10 mouse cellular contexts compared by ENCODE assay signal in genomic region chr6:86879314-86879713, GRCm38 (mm10). TPM values are rescaled to one million over a fixed set of nuclear protein-coding genes. Genes with fewer than 3 reads are reported as not detected.
DNase-seq lines count a peak whose midpoint lies in the region; ATAC-seq and TF ChIP-seq lines count a peak whose summit lies in the region.
"Had no signal": no experiment of that assay in that cellular context is flagged by ENCODE, and none has a peak within 500 bp of the region (broad histone marks: within the 10 kb centered on the region; RNA-seq: fewer than 3 reads in every experiment).

No protein-coding gene starts in this region.

- H3K79me2 ChIP-seq in heart, adult 2 months (replicated peaks; ENCODE audit: control insufficient read depth, insufficient read depth, low read length), result peaks cover 3% of the 10 kb centered on the region

- H3K9me3 ChIP-seq in heart, embryonic 10.5 days, result no peaks in the 10 kb centered on the region
- H3K9me3 ChIP-seq in midbrain, embryonic 16.5 days (replicated peaks; ENCODE audit: control insufficient read depth, low read length, poor library complexity, severe bottlenecking), result no peaks in the 10 kb centered on the region
- H3K9me3 ChIP-seq: neural tube, embryonic 13.5 days had no signal

- TF ChIP-seq POLR2A in heart, adult 2 months (IDR thresholded peaks at IDR 0.05; ENCODE audit: insufficient read depth, low read depth, low read length), result no peak

- no peaks in the 10 kb centered on the region for H3K27me3 ChIP-seq in heart, adult 2 months (ENCODE audit: control insufficient read depth, insufficient read depth, low read length)
- no peaks in the 10 kb centered on the region for H3K27me3 ChIP-seq in heart, embryonic 10.5 days (ENCODE audit: insufficient read depth, poor library complexity, severe bottlenecking)
- no peaks in the 10 kb centered on the region for H3K27me3 ChIP-seq in midbrain, embryonic 16.5 days (ENCODE audit: control insufficient read depth, insufficient read depth, low read depth, low read length)
- H3K27me3 ChIP-seq: neural tube, embryonic 13.5 days had no signal

- H3K36me3 ChIP-seq in heart, adult 2 months (ENCODE audit: control insufficient read depth, insufficient read depth, low read length), result peaks cover 20% of the 10 kb centered on the region
- H3K36me3 ChIP-seq in heart, embryonic 10.5 days, result peaks cover 3% of the 10 kb centered on the region; the same call in 1 of the 2 replicates
- H3K36me3 ChIP-seq in midbrain, embryonic 16.5 days (ENCODE audit: control insufficient read depth, insufficient read depth, low read length), result no peaks in the 10 kb centered on the region
- H3K36me3 ChIP-seq: neural tube, embryonic 13.5 days had no signal

- no peak for TF ChIP-seq CTCF in heart, adult 2 months (IDR thresholded peaks at IDR 0.05)

- no peak overlapping the region for H3K9ac ChIP-seq in heart, adult 2 months (ENCODE audit: low read depth, low read length)
- no peak overlapping the region for H3K9ac ChIP-seq in midbrain, embryonic 16.5 days (ENCODE audit: low read depth, low read length)
- H3K9ac ChIP-seq: neural tube, embryonic 13.5 days had no signal

- peak in 1 of 2 experiments; percentile 33 for DNase-seq in heart, adult 2 months
- DNase-seq in heart, embryonic 10.5 days (ENCODE audit: low spot score), result no peak
- peak; percentile 61 for DNase-seq in Muller cell, postnatal 12 days (ENCODE audit: inconsistent ontology term)
- peak; percentile 83 for DNase-seq in cerebellum, adult 9-10 months
- peak; percentile 89 for DNase-seq in layer of hippocampus, adult 9-11 months
- no peak for DNase-seq in adrenal gland, postnatal 36 days

- H3K27ac ChIP-seq in heart, adult 2 months, result peak overlapping the region; percentile 49; the same call in 1 of the 2 replicates
- no peak overlapping the region for H3K27ac ChIP-seq in heart, embryonic 10.5 days
- no peak overlapping the region for H3K27ac ChIP-seq in midbrain, embryonic 16.5 days (ENCODE audit: low read length)
- H3K27ac ChIP-seq: neural tube, embryonic 13.5 days had no signal

- 35% methylated on average over 4 of the region's 4 CpGs for WGBS in heart, adult 2 months
- WGBS in heart, embryonic 10.5 days, result 80% methylated on average over 4 of the region's 4 CpGs
- 88% methylated on average over 4 of the region's 4 CpGs for WGBS in midbrain, embryonic 16.5 days

- H3K4me3 ChIP-seq in heart, adult 2 months, result no peak overlapping the region
- H3K4me3 ChIP-seq in heart, embryonic 10.5 days, result no peak overlapping the region
- H3K4me3 ChIP-seq in midbrain, embryonic 16.5 days (ENCODE audit: low read depth, low read length), result no peak overlapping the region
- H3K4me3 ChIP-seq: neural tube, embryonic 13.5 days had no signal

- no peak overlapping the region for H3K4me2 ChIP-seq in midbrain, embryonic 16.5 days (ENCODE audit: low read length)
- H3K4me2 ChIP-seq: neural tube, embryonic 13.5 days had no signal

- ATAC-seq in midbrain, embryonic 16.5 days, result no peak
- ATAC-seq in CD4-positive, CD25-positive, alpha-beta regulatory T cell, adult 4 months, result no peak
- ATAC-seq: inflammation-experienced regulatory T-cells, adult 6 months had no signal

- H3K4me1 ChIP-seq in heart, adult 2 months (ENCODE audit: control insufficient read depth, insufficient read depth, low read length), result peaks cover 16% of the 10 kb centered on the region
- 0 out of 2 replicates have a peak, but pooled peaks cover 8% of the 10 kb centered on the region for H3K4me1 ChIP-seq in heart, embryonic 10.5 days
- no peaks in the 10 kb centered on the region for H3K4me1 ChIP-seq in midbrain, embryonic 16.5 days (ENCODE audit: control insufficient read depth, insufficient read depth, low read length)

- intact Hi-C loops in heart, adult 2 months (cut with DNase I), result loop anchor here (10.0 kb wide), 1 partner anchor 65 kb away; no protein-coding TSS in a partner anchor

- TF ChIP-seq EP300 in heart, adult 2 months (IDR thresholded peaks at IDR 0.05; ENCODE audit: insufficient read depth, low read depth, low read length), result no peak

RNA-seq across cellular contexts. Expression of gene Aak1, which starts 30.0 kb away (rescaled TPM):
- 10 to 100 TPM; 81.6 to 85.5 TPM for total RNA-seq in heart, adult 2 months (2021)
- 20.5 and 31.2 TPM in 2 replicates for polyA plus RNA-seq in heart, adult 2 months (2012; rRNA removed)
- polyA plus RNA-seq in heart, embryonic 10.5 days (2016; fragmentation: Nextera tagmentation; extraction: Ambion mirVana), result 19.4 and 24.3 TPM in 2 replicates
- total RNA-seq in adrenal gland, postnatal 36 days (2021), result 100 to 1,000 TPM in 1 of 2 experiments, 10 to 100 TPM in 1; 98.7 to 119 TPM
- 44.6 and 47.8 TPM in 2 replicates for polyA plus RNA-seq in midbrain, embryonic 16.5 days (2015; fragmentation: Nextera tagmentation; extraction: Ambion mirVana)
- polyA plus RNA-seq in CD4-positive, CD25-positive, alpha-beta regulatory T cell, adult 4 months (2017; shearing (Covaris generic)), result 10 to 100 TPM; 22.8 to 29.2 TPM

Comparison
In these comparisons a context has a peak if more than half of its experiments do, and no peak if none do; other contexts are left out.
1. DNase-seq: peak in Muller cell, postnatal 12 days (single experiment), cerebellum, adult 9-10 months (single experiment) and layer of hippocampus, adult 9-11 months (single experiment); none in heart, embryonic 10.5 days (single experiment) and adrenal gland, postnatal 36 days (0 of 2).